Mouse (Mus musculus) ZHBTc4 (cell line): ENCODE results near the gene Acadl.

Experiments
- DNase-seq: peaks from one replicate; pipeline ENCODE4 v3.0.0-alpha.2; 2011; ENCODE audit warnings: low read depth, low spot score

Gene Acadl

GRCm38 (mm10) chr1:66839755-66840438 lies 23.2 kb downstream of the Acadl start:
- no peak for DNase-seq

DNA sequence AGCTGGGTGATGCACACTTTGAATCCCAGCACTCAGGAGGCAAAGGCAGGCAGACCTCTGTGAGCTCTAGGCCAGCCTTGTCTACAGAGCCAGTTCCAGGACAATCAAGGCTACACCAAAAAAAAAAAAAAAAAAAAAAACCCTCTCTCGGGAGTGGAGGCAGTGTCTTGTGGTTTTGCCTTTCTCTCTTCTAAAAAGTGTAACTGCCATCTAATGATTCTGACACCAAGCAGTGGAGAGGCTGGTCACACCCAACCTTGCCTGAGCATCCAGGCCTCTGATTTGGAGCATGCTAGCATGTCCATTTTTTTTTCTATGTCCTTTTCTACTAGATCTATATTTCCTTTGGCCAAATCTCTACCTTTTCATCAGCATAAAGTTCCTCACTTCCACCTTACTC lies 23.9 kb downstream of the Acadl start:
- no peak for DNase-seq

DNA sequence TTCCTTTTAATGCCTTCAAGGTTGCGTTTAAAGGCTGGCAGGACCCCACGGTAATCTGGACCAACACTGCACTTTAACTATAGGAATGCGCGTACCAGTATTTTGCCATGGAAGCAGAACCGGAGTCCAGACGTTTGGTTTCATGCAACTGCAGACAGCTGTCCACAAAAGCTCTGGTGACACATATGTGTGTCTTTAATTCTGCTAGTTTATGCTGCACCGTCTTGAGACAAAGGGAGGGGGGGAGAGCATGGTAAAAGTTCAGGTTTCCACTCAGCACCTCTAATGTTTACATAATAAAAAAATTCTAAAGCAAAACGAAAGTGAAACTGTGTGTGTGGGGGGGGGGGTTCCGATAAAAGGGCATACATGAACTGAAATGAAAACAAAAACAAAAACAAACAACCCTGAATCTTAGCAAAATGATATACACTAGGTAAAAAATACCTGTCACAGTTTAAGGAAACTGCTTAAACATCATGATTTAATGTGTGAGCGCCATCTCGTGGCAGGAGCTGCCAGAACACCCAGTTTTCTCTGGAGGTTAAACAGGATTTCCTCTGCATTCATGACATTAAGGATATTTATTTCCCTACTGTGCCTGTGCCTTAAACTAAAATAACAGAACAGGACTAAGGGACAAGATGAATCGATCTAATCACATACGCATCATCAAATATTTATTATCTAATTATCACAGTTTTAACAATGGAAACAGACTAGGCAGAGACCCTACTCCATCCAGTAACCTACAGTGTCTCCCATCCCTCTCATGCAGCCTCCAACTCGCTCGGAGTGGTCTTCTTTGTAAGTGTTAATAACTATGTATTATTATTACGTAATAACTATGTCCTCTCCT lies 24.7 kb downstream of the Acadl start:
- DNase-seq = peak; percentile 61

DNA sequence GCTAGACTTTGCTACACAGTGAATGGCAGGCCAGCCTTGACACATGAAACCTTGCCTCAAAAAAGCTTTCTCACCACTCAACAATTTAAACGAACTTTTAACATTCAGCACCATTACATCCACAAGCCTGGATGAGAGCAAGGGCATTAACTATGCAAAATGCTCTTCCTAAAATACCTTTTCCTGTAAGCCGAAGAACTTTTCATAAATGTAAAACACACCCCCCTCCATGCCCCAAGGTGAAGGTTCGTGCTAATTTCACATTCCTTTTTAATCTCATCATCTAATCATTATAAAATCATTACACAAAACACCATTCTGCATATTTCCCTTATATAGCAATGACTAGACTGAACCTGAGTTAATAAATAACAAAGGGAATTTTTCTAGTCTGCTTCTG lies 25.9 kb downstream of the Acadl start:
- DNase-seq = no peak

DNA sequence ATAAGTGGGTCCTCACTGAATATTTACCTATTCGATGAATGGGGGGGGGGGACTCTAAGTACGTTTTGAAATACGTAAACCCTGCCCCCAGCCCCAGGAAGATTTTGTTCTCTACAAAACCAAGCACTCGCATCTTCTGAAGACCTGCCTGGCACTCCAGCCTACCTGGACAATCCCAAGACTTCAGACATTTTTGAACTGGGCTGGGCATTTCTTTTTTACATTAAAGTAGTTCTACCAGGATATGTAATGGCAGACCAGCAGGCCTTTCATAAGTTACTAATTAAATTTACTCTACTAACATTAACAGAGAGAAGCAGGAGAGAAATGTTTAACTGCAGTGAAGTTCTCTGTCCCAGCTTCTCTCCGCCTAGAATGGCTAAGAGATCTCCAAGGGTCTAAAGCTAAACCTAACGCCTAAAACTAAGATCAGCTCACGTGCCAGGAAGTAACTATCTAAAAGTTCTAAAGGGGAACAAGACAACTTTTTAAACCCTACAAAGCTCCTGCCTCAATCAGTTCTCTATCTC lies 30.4 kb downstream of the Acadl start:
- DNase-seq = no peak

DNA sequence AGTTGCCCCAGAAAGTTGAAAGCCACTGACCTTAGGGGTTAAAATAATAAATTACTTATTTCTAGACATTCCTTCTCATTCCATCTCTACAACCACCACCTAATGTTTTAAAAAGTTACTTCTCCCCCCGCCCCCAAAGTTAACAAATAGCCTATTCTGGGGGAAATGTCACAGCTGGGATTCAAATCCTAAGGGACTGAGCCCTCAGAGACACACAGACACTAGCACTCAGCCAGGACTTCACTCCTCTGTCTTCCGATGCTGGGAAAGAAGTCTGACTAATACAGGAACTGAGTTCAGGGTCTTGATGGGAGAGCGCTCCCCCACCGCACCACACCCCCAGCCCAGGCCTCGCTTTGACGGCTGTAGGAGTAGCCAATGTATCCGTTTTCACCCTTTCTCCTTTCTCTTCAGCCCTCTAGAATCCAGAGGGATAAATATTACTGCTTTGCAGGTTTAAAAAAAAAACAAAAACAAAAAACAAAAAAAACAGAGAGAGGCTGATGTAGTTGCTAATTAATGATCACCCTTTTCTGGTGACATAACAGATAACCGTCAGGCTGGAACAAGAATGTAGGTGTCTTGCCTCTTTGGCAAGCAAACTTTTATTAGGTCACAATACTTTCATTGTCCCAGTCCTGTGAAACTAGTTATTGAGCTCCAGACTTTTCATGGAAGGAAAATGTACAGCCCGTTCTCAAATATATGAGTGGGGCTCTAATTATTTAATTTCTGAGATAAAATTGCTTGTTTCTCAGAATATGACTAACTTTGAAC lies 31.1 kb downstream of the Acadl start:
- no peak for DNase-seq

DNA sequence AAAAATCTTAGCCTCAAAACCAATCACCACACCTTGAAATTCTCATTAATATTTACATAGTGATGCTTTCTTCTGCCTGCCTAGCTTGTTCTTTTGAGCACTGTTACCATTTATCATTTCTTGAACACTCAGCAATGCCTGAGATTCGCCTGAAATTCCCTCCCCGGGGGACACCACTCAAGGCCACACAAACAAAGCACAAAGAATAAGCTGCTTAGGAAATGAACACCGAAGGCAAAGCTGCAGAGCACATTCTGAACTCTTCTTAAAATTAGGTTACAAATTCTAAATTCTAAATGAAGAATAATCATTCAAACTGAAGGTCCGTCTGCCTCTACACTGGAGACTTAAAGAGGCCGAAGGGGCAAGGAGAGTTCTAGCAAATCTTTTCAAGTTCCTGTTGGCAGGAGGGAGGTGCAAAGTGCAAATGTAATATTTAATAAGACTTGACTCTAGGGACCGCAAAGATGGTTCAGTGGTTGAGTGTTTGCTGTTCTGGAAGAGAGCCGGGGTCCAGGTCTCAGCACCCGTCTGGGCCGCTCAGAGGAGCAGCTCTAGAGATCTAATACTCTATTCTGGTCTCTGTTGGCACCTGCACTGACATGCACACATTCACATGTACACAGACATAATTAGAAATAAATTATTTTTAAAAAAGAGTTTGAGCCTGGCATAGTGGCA lies 33.5 kb downstream of the Acadl start:
- no peak for DNase-seq

DNA sequence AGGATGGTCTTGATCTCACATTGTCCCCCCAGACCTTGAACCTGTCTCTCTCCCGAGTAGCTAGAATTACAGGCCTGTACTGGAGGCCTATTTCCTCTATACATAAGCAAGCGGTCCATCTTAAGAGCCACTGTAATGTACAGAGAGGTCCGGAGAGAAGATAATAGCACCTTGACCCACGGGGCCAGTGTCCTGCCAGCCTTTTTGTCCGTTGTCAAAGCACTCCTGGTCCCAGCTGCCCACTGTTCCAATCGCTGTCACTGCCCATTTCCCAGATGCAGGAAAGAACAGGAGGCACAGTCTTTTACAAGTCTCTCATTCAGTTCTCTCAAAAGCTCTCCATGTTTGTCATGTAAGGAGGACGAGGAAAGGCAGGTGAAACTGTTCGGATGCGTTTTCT lies 41.1 kb downstream of the Acadl start:
- no peak for DNase-seq

DNA sequence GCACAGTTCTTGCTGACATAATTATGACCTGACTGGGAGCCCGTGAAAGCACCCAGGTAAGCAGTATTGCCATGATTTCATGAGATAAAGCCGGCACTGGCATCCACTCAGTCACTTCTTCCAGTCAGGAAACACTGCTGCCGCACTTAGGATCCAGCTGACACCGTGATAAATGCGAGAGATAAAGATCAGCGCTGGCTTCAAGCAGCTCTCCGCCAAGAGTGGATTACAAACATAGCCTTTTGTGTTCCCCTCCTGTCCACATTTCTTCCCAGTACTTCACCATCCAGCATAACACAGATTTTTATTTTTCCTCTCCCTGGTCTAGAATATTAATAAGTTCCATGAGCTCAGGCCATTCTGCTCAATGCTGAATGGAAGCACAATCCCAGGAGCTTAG lies 42.8 kb downstream of the Acadl start:
- DNase-seq = no peak

DNA sequence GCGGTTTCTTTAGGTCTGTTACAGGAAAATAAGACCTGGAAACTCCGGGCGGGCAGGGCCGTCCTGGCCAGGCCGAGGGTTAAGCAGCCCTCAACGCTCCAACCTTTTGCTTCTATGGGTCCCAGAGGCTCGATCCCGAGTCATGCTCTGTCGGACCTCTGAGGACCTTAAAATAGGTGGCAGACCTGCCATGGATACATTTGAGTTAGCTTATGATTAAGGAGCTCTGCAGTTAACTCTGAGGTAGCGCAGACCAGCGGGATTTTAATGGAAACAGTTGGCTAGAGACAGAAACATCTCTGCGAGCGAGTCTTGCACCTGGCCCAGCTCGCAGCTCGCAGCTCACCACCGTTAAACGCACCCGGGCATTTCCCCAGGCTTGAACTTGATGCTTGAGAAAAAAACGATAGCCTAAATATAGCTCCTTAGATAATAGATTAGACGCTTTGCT lies 45.2 kb downstream of the Acadl start:
- DNase-seq = no peak

GRCm38 (mm10) chr1:66817453-66817839 lies 45.6 kb downstream of the Acadl start, which contains the start of gene Kansl1l:
TSS of gene Kansl1l (minus strand) at chr1:66817562.
- peak; percentile 95 for DNase-seq

- peak; percentile 92 for DNase-seq
Observed at GRCm38 (mm10) chr1:66816837-66817452, 46.1 kb downstream of the Acadl start.

GRCm38 (mm10) chr1:66815941-66816777 lies 46.9 kb downstream of the Acadl start:
- DNase-seq = peak; percentile 73

DNA sequence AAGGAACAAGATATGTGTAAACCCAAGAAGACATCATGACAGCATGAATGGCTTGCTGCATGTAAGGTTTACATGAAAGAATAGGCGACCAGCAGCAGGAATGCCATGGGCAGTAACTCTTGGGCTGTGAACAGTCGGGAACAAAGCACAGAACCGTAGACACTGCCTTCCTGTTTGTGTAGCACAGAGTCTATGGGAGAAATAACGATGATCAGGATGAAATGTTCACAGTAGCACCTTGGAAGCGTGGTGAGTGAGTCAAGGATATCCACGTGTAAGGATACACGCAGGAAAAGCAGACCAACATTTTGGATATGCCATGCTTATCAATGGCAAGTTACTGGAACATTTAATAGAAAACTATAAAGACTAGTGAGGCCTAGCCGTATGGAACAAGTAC lies 48.3 kb downstream of the Acadl start:
- DNase-seq = no peak

- DNase-seq = no peak
Observed at GRCm38 (mm10) chr1:66813191-66813590, 49.9 kb downstream of the Acadl start.

DNA sequence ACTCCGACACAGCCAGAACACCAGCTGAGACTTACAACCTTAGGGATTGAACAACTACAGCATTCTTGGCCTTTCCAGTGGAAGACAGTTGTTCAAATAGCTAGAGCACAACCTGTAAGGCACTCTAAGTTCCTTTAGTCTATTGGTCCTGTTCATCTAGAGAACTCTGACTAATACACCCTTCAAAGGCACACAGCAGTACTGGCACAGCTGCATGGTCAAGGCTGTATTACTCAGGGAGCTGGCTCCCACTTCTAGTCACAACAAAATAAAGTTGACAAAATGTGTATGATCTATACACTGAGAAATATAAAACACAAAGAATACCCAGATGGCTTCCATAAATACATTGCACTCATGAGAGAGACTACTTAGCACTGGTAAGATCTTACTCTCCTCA lies 56.3 kb downstream of the Acadl start:
- DNase-seq = no peak

GRCm38 (mm10) chr1:66805408-66805807 lies 57.7 kb downstream of the Acadl start:
- DNase-seq = no peak

- no peak for DNase-seq
Observed at GRCm38 (mm10) chr1:66804710-66805109, 58.4 kb downstream of the Acadl start.

GRCm38 (mm10) chr1:66797962-66798361 lies 65.1 kb downstream of the Acadl start:
- DNase-seq = no peak
